In genomic region chr16:85985841-85986240, GRCm38 (mm10) we compare ENCODE assay signal across 25 mouse cellular contexts.
"Had no signal": no experiment of that assay in that cellular context is flagged by ENCODE, and none has a peak within 500 bp of the region (broad histone marks: within the 10 kb centered on the region; RNA-seq: fewer than 3 reads in every experiment).

No protein-coding gene starts in this region.

- H3K4me3 ChIP-seq: gastrocnemius, adult 2 months; heart, embryonic 10.5 days; heart, embryonic 12.5 days; hindbrain, embryonic 13.5 days; hindbrain, embryonic 15.5 days; kidney, embryonic 15.5 days; left cerebral cortex, adult 2 months; limb, embryonic 10.5 days; limb, embryonic 12.5 days; liver, embryonic 13.5 days; liver, embryonic 15.5 days had no signal

- H3K4me2 ChIP-seq: heart, embryonic 12.5 days; hindbrain, embryonic 13.5 days; hindbrain, embryonic 15.5 days; kidney, embryonic 15.5 days; limb, embryonic 12.5 days; liver, embryonic 13.5 days; liver, embryonic 15.5 days had no signal

- H3K9me3 ChIP-seq: heart, embryonic 10.5 days; heart, embryonic 12.5 days; hindbrain, embryonic 13.5 days; hindbrain, embryonic 15.5 days; kidney, embryonic 15.5 days; limb, embryonic 10.5 days; limb, embryonic 12.5 days; liver, embryonic 13.5 days; liver, embryonic 15.5 days had no signal

- H3K36me3 ChIP-seq: heart, embryonic 10.5 days; heart, embryonic 12.5 days; hindbrain, embryonic 13.5 days; hindbrain, embryonic 15.5 days; kidney, embryonic 15.5 days; limb, embryonic 10.5 days; limb, embryonic 12.5 days; liver, embryonic 13.5 days; liver, embryonic 15.5 days had no signal

- H3K27me3 ChIP-seq: heart, embryonic 12.5 days; hindbrain, embryonic 13.5 days; hindbrain, embryonic 15.5 days; kidney, embryonic 15.5 days; limb, embryonic 12.5 days; liver, embryonic 13.5 days; liver, embryonic 15.5 days had no signal

- H3K9ac ChIP-seq: heart, embryonic 12.5 days; hindbrain, embryonic 13.5 days; hindbrain, embryonic 15.5 days; kidney, embryonic 15.5 days; limb, embryonic 12.5 days; liver, embryonic 13.5 days; liver, embryonic 15.5 days had no signal

- H3K27ac ChIP-seq: gastrocnemius, adult 2 months; heart, embryonic 10.5 days; hindbrain, embryonic 13.5 days; hindbrain, embryonic 15.5 days; hindbrain, postnatal 0 days; kidney, embryonic 15.5 days; kidney, postnatal 0 days; left cerebral cortex, adult 2 months; limb, embryonic 10.5 days; limb, embryonic 12.5 days; liver, embryonic 13.5 days; liver, embryonic 15.5 days had no signal

- H3K4me1 ChIP-seq: heart, embryonic 10.5 days; heart, embryonic 12.5 days; hindbrain, embryonic 13.5 days; hindbrain, embryonic 15.5 days; kidney, embryonic 15.5 days; limb, embryonic 10.5 days; liver, embryonic 13.5 days; liver, embryonic 15.5 days had no signal

- ATAC-seq: hindbrain, postnatal 0 days; intestine, embryonic 16.5 days had no signal

- DNase-seq: gastrocnemius, adult 2 months; gastrocnemius, postnatal 10 days; gastrocnemius, postnatal 25 days; heart, adult 18-20 months; heart, postnatal 14 days; heart, postnatal 4 days; kidney, adult 11 months; kidney, adult 2 months; kidney, adult 9 months; kidney, postnatal 14 days; kidney, postnatal 36 days; liver; liver, embryonic 13.5 days had no signal
